Mouse (Mus musculus) sigmoid colon, adult 10 weeks (tissue): Measurements from ENCODE around the gene A1cf. TPM values are rescaled to one million over a fixed set of nuclear protein-coding genes. Genes with fewer than 3 reads are reported as not detected.

Source experiments
- polyA plus RNA-seq: library from polyadenylated mRNA; stranded (reverse); fragments of 350-450 nt; fragmentation: Illumina TruSeq; extraction: RNeasy Lipid Tissue Mini Kit (QIAGEN cat#74804); gene quantifications from one replicate; pipeline ENCODE4 v1.2.3, GENCODE M21; 2014; ENCODE audit warnings: low read depth, low replicate concordance

Gene A1cf
- polyA plus RNA-seq: 57.0 TPM

DNA sequence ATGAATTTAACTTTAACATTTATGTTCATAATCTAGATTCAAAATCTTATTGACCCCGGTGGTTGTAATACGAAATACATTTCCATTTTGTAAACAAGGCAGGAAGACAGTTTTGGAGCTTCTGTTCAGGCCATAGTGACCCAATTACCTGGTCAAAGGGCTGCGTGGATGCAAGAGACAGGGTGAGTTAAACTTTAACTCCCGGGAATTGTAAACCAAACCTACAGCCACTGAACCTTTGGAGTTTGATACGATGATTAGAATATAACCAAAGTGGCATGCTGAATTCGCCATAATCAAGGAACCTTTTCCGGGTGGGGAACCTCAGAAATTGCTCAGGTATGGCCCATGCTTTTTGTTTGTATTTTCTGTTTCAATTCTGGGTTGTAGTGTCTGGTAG, at the start of gene A1cf:
A1cf (plus strand) TSS at position 244 of the 400 bp plus-strand sequence.

Other genes with a start within 250 kb of the A1cf start
- gene Prkg1, start 103.7 kb upstream of the A1cf start, polyA plus RNA-seq: 13.8 TPM
- gene Asah2, start 239.4 kb downstream of the A1cf start, polyA plus RNA-seq: 44.7 TPM